Mouse (Mus musculus) adipocyte (in vitro differentiated cells): Measurements from ENCODE around the gene Gng8.

ENCODE experiments used
- DNase-seq: peaks from one replicate; pipeline ENCODE4 v3.0.0-alpha.2; 2016; ENCODE audit warnings: low spot score

Gene Gng8

GRCm38 (mm10) chr7:16908367-16908766, 16.8 kb downstream of the Gng8 start:
- DNase-seq: no peak

DNA sequence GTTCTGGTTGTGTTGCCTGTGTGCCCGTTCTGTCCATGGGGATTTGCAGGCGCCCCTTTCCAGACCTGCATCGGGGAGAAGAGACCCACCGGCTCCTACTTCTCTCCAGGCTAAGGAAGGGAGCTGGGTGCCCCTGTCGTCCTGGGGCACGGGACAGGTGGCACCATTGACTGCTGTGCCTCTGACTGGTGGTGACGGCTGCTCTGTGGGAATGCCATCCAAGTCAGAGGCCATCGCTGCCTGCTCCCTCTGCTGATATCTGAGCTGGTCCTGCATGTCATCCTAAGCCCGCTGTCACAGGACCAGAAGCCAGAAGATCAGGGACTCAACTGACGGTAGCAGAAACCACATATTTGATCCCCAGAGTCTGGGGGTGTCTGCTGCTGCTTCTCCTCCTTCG, 17.3 kb downstream of the Gng8 start:
- DNase-seq: no peak

- no peak for DNase-seq
Observed at GRCm38 (mm10) chr7:16909909-16910308, 18.3 kb downstream of the Gng8 start.

- DNase-seq: no peak
Observed at GRCm38 (mm10) chr7:16911904-16912303, 20.3 kb downstream of the Gng8 start.

DNA sequence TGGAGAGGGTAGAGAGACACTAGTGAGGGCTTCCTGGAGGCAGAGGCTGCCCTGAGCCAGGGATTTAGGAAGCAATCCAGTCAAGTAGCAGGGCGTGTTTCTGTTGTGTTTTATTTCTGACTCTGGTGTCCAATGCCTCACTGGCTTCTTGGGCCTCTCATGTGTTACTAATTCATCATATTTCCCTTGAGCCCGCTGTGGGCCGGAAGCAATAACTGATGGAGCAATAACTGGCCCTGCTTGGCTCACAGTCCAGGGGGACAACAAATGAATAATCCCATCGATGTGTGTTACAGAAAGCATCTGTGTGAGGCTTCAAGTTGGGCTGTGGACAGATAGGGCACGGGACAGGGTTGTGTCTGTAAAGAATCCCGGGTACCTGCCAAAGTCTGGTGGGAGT, 20.8 kb downstream of the Gng8 start:
- DNase-seq: peak; percentile 63

- peak; percentile 73 for DNase-seq
Observed at GRCm38 (mm10) chr7:16913806-16914452, 22.3 kb downstream of the Gng8 start.

- no peak for DNase-seq
Observed at GRCm38 (mm10) chr7:16914453-16915343, 23.1 kb downstream of the Gng8 start.

- no peak for DNase-seq
Observed at GRCm38 (mm10) chr7:16915461-16916340, 24.1 kb downstream of the Gng8 start.

DNA sequence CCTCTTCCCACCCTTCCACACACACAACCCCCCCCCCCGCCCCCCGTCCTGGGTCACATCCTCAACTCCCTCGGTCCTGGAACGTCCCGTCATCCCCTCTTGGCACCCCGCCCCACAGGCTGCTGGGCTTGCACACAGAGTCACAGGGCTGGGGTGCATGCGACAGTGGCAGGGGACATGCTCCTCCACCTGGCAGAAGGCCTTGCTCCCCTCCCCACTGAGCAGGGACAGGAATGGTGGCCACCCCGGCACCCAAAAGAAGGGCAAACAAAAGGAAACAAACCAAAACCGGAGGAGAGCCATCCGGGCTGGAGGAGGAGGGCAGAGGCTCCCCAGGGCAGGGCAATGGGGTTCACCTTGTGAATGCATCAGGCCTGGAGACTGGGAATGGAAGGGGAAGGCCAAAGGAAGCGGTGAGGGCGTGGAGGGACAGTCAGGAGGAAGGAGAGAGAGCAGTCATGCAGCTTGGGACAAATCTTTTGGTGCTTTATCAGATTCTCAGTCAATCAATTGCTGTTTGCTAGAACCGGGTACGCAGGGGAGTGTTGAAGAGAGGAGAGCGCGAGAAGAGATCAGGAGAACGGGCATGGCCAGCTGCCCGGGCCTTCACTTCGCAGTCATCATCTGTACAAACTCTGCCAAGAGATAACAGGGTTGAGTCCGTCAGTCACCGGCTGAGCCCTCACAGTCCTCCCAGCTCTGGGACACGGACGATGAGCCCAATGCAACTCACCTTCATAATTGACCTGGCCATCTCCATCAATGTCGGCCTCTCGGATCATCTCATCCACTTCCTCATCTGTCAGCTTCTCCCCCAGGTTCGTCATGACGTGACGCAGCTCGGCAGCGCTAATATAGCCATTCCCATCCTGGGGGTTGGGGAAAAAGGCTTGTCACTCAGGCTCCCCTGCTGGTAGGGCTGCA, 25.0 kb downstream of the Gng8 start:
- no peak for DNase-seq

DNA sequence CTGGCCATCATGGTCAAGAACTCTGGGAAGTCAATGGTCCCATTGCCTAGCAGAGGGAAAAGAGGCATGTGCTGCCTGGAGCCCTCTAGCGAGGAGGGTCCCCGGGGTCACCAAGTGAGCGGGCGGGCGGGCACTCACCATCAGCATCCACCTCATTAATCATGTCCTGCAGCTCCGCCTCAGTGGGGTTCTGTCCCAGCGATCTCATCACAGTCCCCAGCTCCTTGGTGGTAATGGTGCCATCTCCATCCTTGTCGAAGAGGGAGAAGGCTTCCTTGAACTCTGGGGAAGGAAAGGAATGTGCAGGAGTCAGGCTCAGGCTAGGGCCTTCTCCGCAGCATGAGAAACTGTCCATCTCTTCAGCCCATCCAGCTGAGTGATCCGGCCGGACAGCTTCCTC, 25.9 kb downstream of the Gng8 start:
- no peak for DNase-seq

DNA sequence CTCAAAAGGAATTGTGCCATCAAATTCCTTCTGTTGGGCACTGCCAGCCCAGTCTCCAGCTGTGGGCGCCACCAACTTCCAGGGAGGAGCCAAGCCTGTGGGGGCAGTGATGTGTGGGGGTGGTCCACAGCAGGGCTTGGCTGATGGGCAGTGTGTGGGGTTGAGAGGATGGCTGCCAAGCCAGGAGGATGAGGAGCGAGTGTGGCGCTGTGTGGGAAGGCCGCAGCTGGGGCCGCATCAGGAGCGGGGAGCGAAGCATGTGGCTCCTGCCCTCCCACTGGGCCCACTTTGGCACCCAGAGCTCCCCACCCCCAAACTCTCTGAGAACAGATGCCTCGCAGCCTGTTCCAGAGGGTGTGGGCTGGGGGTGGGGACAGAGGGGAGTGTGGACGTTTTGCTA, 26.4 kb downstream of the Gng8 start:
- no peak for DNase-seq

DNA sequence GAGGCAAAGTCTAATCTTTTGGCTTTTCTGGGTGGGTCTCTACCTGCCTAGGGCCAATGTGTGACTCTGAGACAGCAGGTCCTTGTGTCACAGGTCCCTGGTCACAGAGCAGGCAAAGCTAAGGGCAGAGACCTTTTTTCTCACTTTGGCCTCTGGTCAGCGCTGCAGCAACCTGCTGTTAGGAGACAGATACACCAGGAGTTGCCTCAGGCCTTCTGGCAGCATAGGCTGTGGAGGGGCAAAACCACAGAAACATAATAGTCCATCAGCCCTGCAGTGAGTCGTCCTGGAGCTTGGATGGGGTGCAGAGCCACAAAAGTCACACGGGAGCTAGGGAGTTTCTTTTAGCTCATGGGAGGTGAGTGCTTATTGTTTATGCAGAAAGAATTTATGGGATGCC, 27.1 kb downstream of the Gng8 start:
- DNase-seq: no peak

DNA sequence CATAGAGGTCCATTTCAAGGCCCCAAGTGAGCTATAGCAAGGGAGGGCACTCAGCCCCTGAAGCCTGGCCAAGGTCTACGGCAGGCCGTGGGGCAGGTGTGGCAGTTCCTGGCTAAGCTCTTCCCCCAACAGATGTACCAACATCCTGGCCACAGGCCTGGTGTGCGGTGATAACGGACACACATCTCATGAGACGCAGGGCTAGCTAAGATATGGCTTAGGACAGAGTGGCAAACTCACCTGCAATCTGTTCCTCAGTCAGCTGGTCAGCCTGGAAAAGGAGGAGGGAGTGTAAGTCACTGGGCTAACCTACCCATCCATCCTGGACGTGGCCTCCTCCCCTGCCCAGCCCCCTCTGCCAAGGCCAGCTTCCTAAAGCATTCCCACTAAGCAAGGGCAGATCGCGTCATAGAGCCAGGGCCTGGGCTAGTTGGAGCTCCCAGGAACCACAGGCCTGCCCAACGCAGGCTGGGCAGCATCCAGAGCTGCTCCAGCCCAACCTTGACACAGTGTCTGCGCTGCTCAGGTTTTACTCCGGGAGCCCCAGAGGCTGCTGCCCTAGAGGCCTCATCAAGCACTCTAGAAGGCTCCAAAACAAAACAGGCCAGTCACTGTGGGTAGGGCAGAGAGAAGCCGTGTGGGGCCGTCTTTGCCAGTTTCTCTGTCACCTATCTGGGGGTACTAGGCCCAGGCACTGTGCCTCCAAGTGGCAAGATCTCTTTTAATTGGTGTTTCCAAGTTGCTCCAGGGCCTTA, 28.0 kb downstream of the Gng8 start:
- no peak for DNase-seq

GRCm38 (mm10) chr7:16920150-16920579, 28.6 kb downstream of the Gng8 start:
- DNase-seq: no peak

DNA sequence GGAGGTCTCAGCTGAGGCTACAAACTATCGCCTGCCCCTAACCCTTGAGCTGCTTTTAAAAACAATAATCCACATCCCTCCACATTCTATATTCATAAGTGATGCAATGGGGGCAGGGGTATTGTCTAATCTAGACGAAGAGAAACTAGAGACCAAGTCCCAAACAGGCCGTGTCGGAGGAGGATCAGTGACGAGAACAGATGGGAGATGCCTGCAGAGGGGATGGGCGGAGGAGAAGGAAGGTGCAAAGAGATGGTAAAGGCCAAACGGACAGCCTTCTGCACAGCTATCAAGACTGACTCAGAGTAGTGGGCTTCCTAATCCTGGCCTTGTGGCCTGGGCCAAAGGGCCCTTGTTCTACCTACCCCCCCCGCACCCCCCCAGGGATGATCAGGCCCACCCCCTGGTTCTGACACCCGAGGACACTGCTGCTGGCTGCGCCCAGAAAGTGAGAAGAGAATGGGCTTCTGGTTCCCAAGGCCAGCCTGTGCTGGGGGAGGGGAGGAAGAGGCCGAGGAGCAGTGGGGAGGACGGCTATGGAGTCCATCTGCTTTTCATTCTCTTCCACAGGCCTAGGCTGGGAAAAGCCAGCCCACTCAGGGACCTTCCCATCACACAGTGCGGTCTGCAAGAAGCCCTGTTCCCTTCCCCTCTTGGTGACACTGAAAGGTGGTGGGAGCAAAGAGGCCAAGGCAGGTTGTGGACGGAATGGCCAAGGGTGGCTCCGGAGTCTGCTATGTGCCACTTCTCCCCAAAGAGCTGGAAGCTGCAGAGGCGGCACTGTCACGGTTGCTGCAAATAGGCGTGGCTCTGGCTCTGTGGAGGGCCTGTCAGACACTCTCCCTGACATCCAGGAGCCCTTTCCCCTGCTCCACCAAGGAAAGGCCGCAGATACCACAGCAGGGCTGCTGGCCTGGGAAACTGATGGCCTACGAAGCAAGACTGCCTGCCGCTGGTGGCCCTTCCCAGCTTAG, 29.5 kb downstream of the Gng8 start:
- DNase-seq: peak; percentile 26

- no peak for DNase-seq
Observed at GRCm38 (mm10) chr7:16921881-16922335, 30.3 kb downstream of the Gng8 start.

DNA sequence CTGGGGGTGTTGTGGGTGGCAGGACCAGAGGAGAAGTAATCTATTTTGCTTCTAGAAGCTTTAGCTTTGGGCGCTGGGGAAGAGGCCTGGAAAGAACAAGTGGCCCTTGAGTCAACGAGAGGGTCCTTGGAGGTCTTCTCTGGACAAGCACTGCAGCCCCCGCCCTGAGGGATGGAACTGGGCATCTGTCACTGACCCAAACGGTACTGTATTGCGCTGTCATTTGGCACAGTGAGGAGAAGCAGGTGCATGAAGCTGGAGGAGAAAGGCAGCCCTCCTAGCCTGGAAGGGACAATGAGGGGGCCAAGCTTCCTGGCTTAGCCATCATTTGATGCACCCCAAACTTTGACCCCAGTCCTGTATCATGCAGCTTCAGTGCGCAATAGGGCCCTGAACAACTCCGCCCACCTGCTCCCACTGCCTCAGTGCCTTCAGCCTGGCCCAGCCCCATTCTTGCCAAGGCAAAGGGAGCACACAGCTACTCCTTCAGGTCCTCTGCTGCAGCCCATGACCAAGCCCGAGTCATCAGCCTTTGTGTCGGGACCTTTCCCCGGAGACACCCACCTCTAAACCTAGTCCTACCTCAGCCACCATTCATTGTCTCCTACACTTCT, 30.9 kb downstream of the Gng8 start:
- DNase-seq: no peak

- DNase-seq: peak; percentile 10
Observed at GRCm38 (mm10) chr7:16923283-16924036, 31.9 kb downstream of the Gng8 start.
